Mouse (Mus musculus) myocyte (in vitro differentiated cells): ENCODE measurements around the gene Prr3.

Experiments used
- CEBPB ChIP-seq: IDR thresholded peaks from 2 replicates; pipeline ENCODE4 v1.6.1; 2011; ENCODE audit warnings: mild to moderate bottlenecking, moderate library complexity; ENCODE audit not compliant: poor library complexity, insufficient read depth, severe bottlenecking
- E2F4 ChIP-seq: IDR thresholded peaks from one replicate; pipeline ENCODE4 v1.6.1; 2011; ENCODE audit warnings: mild to moderate bottlenecking, control low read depth, moderate library complexity; ENCODE audit not compliant: insufficient read depth
- MAX ChIP-seq: IDR thresholded peaks from one replicate; pipeline ENCODE4 v1.6.1; 2011; ENCODE audit warnings: low read depth, mild to moderate bottlenecking, control low read depth
- MYOG ChIP-seq, 3 experiments: IDR thresholded peaks; one replicate each; pipeline ENCODE4 v1.6.1; 2011; ENCODE audit warnings: control low read depth in 2 of 3, low read depth in 2 of 3, mild to moderate bottlenecking in 2 of 3; ENCODE audit not compliant: insufficient read length in 2 of 3, control insufficient read depth in 1 of 3, insufficient read depth in 1 of 3
- POLR2A ChIP-seq: IDR thresholded peaks from one replicate; pipeline ENCODE4 v1.6.1; 2011; ENCODE audit warnings: low read depth, mild to moderate bottlenecking, control low read depth, moderate library complexity; ENCODE audit not compliant: insufficient read length
- POLR2AphosphoS2 ChIP-seq: IDR thresholded peaks from one replicate; pipeline ENCODE4 v1.6.1; 2011; ENCODE audit warnings: low read depth, control low read depth; ENCODE audit not compliant: insufficient read length
- TCF12 ChIP-seq: IDR thresholded peaks from one replicate; pipeline ENCODE4 v1.6.1; 2011; ENCODE audit warnings: mild to moderate bottlenecking, control low read depth; ENCODE audit not compliant: poor library complexity, insufficient read depth, severe bottlenecking
- USF1 ChIP-seq: IDR thresholded peaks from one replicate; pipeline ENCODE4 v1.6.1; 2011; ENCODE audit warnings: low read depth, mild to moderate bottlenecking, control low read depth, moderate library complexity

DNA sequence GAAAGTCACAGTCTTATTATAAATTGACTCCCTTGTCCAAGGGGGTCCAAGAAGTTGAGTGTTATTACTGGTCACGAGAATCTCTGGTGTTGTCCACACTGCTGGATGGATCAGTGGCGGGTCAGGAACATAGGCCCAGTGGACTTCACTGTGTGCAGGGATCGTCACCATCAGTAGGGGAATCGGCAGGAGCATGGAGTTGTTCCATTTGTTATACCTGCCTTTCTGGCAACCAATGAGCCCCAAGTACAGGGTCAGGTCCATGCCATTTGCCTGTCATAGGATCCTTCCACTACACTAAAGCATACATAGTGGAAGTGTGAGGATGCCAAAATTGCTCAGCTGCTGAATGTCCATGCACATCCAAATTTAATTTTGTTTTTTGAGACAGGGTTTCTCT is 47.4 kb downstream of the Prr3 start:
- TF ChIP-seq POLR2A: no peak
- TF ChIP-seq CEBPB: no peak
- peak; percentile 61 for TF ChIP-seq POLR2AphosphoS2
- no peak for TF ChIP-seq USF1
- TF ChIP-seq MYOG (IDR thresholded peaks at IDR 0.05; ENCODE audit: control insufficient read depth in 1 of 3, insufficient read depth in 1 of 3, insufficient read length in 2 of 3, low read depth in 2 of 3): no peak
- TF ChIP-seq MAX: no peak
- no peak for TF ChIP-seq TCF12
- TF ChIP-seq E2F4: no peak
